Mouse (Mus musculus): Measurements from ENCODE around the gene Kalrn. TPM values are rescaled to one million over a fixed set of nuclear protein-coding genes. Genes with fewer than 3 reads are reported as not detected.

The Kalrn gene
- polyA plus RNA-seq, 1 experiment: 278 TPM

- peaks cover 5% of the 10 kb centered on the region for H3K4me1 ChIP-seq (ENCODE audit: control insufficient read depth, insufficient read depth, low read length)
- H3K27ac ChIP-seq (ENCODE audit: insufficient read depth, low read length): no peak overlapping the region
- no peak overlapping the region for H3K4me3 ChIP-seq (ENCODE audit: insufficient read depth, low read length)
- TF ChIP-seq POLR2A (IDR thresholded peaks at IDR 0.05; ENCODE audit: extremely low read depth, insufficient read depth, low read length): no peak
- no peak for TF ChIP-seq CTCF (IDR thresholded peaks at IDR 0.05; ENCODE audit: extremely low read depth, insufficient read depth, low read length)
Measured at GRCm38 (mm10) chr16:34035780-34036179, 537.6 kb downstream of the Kalrn start.

- H3K4me1 ChIP-seq (ENCODE audit: control insufficient read depth, insufficient read depth, low read length): 0 out of 2 replicates have a peak, but pooled peaks cover 1% of the 10 kb centered on the region
- no peak overlapping the region for H3K4me3 ChIP-seq (ENCODE audit: insufficient read depth, low read length)
- no peak for TF ChIP-seq POLR2A (IDR thresholded peaks at IDR 0.05; ENCODE audit: extremely low read depth, insufficient read depth, low read length)
- TF ChIP-seq CTCF (IDR thresholded peaks at IDR 0.05; ENCODE audit: extremely low read depth, insufficient read depth, low read length): no peak
- no peak overlapping the region for H3K27ac ChIP-seq (ENCODE audit: insufficient read depth, low read length)
Measured at GRCm38 (mm10) chr16:34034267-34034666, 539.1 kb downstream of the Kalrn start.

- no peak for TF ChIP-seq CTCF (IDR thresholded peaks at IDR 0.05; ENCODE audit: extremely low read depth, insufficient read depth, low read length)
- 0 out of 2 replicates have a peak, but pooled peaks cover 1% of the 10 kb centered on the region for H3K4me1 ChIP-seq (ENCODE audit: control insufficient read depth, insufficient read depth, low read length)
- H3K4me3 ChIP-seq (ENCODE audit: insufficient read depth, low read length): no peak overlapping the region
- H3K27ac ChIP-seq (ENCODE audit: insufficient read depth, low read length): no peak overlapping the region
Measured at GRCm38 (mm10) chr16:34032011-34032645, 541.2 kb downstream of the Kalrn start.

GRCm38 (mm10) chr16:34031565-34031964, 541.8 kb downstream of the Kalrn start:
- Histone ChIP-seq H3K4me1 (ENCODE audit: control insufficient read depth, insufficient read depth, low read length) (0 out of 2 replicates have a peak, but pooled peaks cover 1% of the 10 kb centered on the region), H3K27ac (ENCODE audit: insufficient read depth, low read length) (no peak overlapping the region), H3K4me3 (ENCODE audit: insufficient read depth, low read length) (no peak overlapping the region)
- no peak for TF ChIP-seq POLR2A (IDR thresholded peaks at IDR 0.05; ENCODE audit: extremely low read depth, insufficient read depth, low read length)
- no peak for TF ChIP-seq CTCF (IDR thresholded peaks at IDR 0.05; ENCODE audit: extremely low read depth, insufficient read depth, low read length)

- 0 out of 2 replicates have a peak, but pooled peaks cover 1% of the 10 kb centered on the region for H3K4me1 ChIP-seq (ENCODE audit: control insufficient read depth, insufficient read depth, low read length)
Measured at GRCm38 (mm10) chr16:34030379-34030778, 543.0 kb downstream of the Kalrn start.

GRCm38 (mm10) chr16:34029790-34030189, 543.5 kb downstream of the Kalrn start:
- Histone ChIP-seq H3K4me3 (ENCODE audit: insufficient read depth, low read length) (no peak overlapping the region), H3K4me1 (ENCODE audit: control insufficient read depth, insufficient read depth, low read length) (0 out of 2 replicates have a peak, but pooled peaks cover 1% of the 10 kb centered on the region), H3K27ac (ENCODE audit: insufficient read depth, low read length) (no peak overlapping the region)
- TF ChIP-seq POLR2A (IDR thresholded peaks at IDR 0.05; ENCODE audit: extremely low read depth, insufficient read depth, low read length): no peak
- no peak for TF ChIP-seq CTCF (IDR thresholded peaks at IDR 0.05; ENCODE audit: extremely low read depth, insufficient read depth, low read length)

More at GRCm38 (mm10) chr16:34030379-34030778, 543.0 kb downstream of the Kalrn start:
- Histone ChIP-seq H3K4me3 (ENCODE audit: insufficient read depth, low read length) (no peak overlapping the region), H3K27ac (ENCODE audit: insufficient read depth, low read length) (no peak overlapping the region)
- TF ChIP-seq POLR2A (IDR thresholded peaks at IDR 0.05; ENCODE audit: extremely low read depth, insufficient read depth, low read length) (no peak), CTCF (IDR thresholded peaks at IDR 0.05; ENCODE audit: extremely low read depth, insufficient read depth, low read length) (no peak)

- Histone ChIP-seq H3K4me1 (ENCODE audit: control insufficient read depth, insufficient read depth, low read length) (no peaks in the 10 kb centered on the region), H3K4me3 (ENCODE audit: insufficient read depth, low read length) (no peak overlapping the region), H3K27ac (ENCODE audit: insufficient read depth, low read length) (no peak overlapping the region)
- no peak for TF ChIP-seq CTCF (IDR thresholded peaks at IDR 0.05; ENCODE audit: extremely low read depth, insufficient read depth, low read length)
- TF ChIP-seq POLR2A (IDR thresholded peaks at IDR 0.05; ENCODE audit: extremely low read depth, insufficient read depth, low read length): no peak
Measured at GRCm38 (mm10) chr16:34017241-34017640, 556.1 kb downstream of the Kalrn start.

GRCm38 (mm10) chr16:34011991-34012845, 561.1 kb downstream of the Kalrn start:
- Histone ChIP-seq H3K4me1 (ENCODE audit: control insufficient read depth, insufficient read depth, low read length) (no peaks in the 10 kb centered on the region), H3K4me3 (ENCODE audit: insufficient read depth, low read length) (no peak overlapping the region), H3K27ac (ENCODE audit: insufficient read depth, low read length) (no peak overlapping the region)
- no peak for TF ChIP-seq POLR2A (IDR thresholded peaks at IDR 0.05; ENCODE audit: extremely low read depth, insufficient read depth, low read length)
- TF ChIP-seq CTCF (IDR thresholded peaks at IDR 0.05; ENCODE audit: extremely low read depth, insufficient read depth, low read length): no peak

GRCm38 (mm10) chr16:34009567-34009966, 563.8 kb downstream of the Kalrn start:
- TF ChIP-seq CTCF (IDR thresholded peaks at IDR 0.05; ENCODE audit: extremely low read depth, insufficient read depth, low read length): no peak
- no peak for TF ChIP-seq POLR2A (IDR thresholded peaks at IDR 0.05; ENCODE audit: extremely low read depth, insufficient read depth, low read length)

More at GRCm38 (mm10) chr16:34009567-34009966, 563.8 kb downstream of the Kalrn start:
- H3K4me3 ChIP-seq (ENCODE audit: insufficient read depth, low read length): no peak overlapping the region
- H3K27ac ChIP-seq (ENCODE audit: insufficient read depth, low read length): no peak overlapping the region
- H3K4me1 ChIP-seq (ENCODE audit: control insufficient read depth, insufficient read depth, low read length): no peaks in the 10 kb centered on the region
